Comparison of ENCODE assay signal across 8 mouse cellular contexts in the genomic region with DNA sequence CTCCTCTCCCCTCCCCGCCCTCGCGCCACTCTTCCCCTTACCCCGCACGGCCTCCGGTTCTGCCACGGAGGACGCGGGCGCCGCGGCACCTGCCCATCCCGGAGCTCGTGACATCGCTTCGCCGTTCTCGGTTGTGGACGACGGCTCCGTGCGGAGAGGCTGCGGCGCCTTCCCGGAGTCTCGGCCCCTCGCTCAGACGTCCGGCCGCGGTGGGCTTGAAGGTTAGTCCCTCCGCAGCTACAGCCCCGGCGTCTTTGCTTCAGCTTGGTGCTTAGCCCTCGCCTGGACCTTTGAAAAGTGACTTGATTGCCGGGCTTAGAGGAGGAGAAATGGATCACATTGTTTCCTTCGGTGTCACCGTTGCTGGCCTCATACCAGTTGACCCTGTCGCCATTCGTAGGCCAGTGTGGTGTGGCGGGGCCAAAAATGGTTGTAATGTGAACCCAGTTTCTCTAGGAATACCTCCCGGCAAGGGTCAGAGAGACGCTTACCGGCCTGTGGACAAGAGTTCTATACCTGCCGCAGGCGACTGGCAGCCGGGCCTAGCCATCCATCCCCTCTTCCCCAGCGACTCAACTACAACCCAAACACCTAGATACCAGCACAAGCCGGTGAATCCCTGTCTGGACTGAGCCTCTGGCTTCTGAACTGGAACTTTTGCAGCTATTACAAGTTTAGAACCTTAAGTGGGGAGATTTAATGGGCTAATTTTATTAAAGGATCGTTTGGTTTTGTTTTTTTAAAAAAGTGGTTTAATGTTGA. TPM values are rescaled to one million over a fixed set of nuclear protein-coding genes. Genes with fewer than 3 reads are reported as not detected.
DNase-seq lines count a peak whose midpoint lies in the region; ATAC-seq and TF ChIP-seq lines count a peak whose summit lies in the region.

No protein-coding gene starts in this region.

- TF ChIP-seq CTCF in E14TG2a.4 (conservative IDR thresholded peaks at IDR 0.05; ENCODE audit: low read length), result no peak

- H3K27me3 ChIP-seq in E14TG2a.4 (ENCODE audit: insufficient read depth, low read length), result no peaks in the 10 kb centered on the region
- H3K27me3 ChIP-seq in heart, embryonic 16.5 days (ENCODE audit: control insufficient read depth, insufficient read depth, low read length), result no peaks in the 10 kb centered on the region
- no peaks in the 10 kb centered on the region for H3K27me3 ChIP-seq in limb, embryonic 15.5 days

- peaks cover 54% of the 10 kb centered on the region for H3K4me1 ChIP-seq in E14TG2a.4 (replicated peaks; ENCODE audit: low read depth, low read length)
- H3K4me1 ChIP-seq in heart, embryonic 16.5 days (ENCODE audit: control insufficient read depth, insufficient read depth, low read length), result peaks cover 15% of the 10 kb centered on the region
- peaks cover 15% of the 10 kb centered on the region for H3K4me1 ChIP-seq in limb, embryonic 15.5 days

- under 1% methylated on average over 50 of the region's 50 CpGs for WGBS in heart, embryonic 16.5 days
- WGBS in limb, embryonic 15.5 days, result under 1% methylated on average over 50 of the region's 50 CpGs

- ATAC-seq in heart, embryonic 16.5 days (replicated peaks; ENCODE audit: extremely low read depth, insufficient read depth, low FRiP score), result peak; percentile 4
- ATAC-seq in limb, embryonic 15.5 days (ENCODE audit: insufficient number of reproducible peaks, low FRiP score, low TSS enrichment, low read depth), result peak; percentile 0; the same call in 1 of the 2 replicates

- peak overlapping the region; percentile 89 for H3K27ac ChIP-seq in heart, embryonic 16.5 days (ENCODE audit: low read length)
- H3K27ac ChIP-seq in limb, embryonic 15.5 days, result peak overlapping the region; percentile 97

- intact Hi-C loops in gastrocnemius, postnatal 14 days (cut with DNase I; ENCODE audit: low total_unique reads), result no loop called here

- H3K9ac ChIP-seq in heart, embryonic 16.5 days (ENCODE audit: low read length), result peak overlapping the region; percentile 97
- H3K9ac ChIP-seq in limb, embryonic 15.5 days, result peak overlapping the region; percentile 98

- H3K4me2 ChIP-seq in heart, embryonic 16.5 days (ENCODE audit: low read depth, low read length), result peak overlapping the region; percentile 64
- peak overlapping the region; percentile 73 for H3K4me2 ChIP-seq in limb, embryonic 15.5 days

- peak overlapping the region; percentile 98 for H3K4me3 ChIP-seq in E14TG2a.4 (replicated peaks; ENCODE audit: low read length)
- peak overlapping the region; percentile 93 for H3K4me3 ChIP-seq in heart, embryonic 16.5 days (ENCODE audit: low read length)
- peak overlapping the region; percentile 76 for H3K4me3 ChIP-seq in limb, embryonic 15.5 days

- no peaks in the 10 kb centered on the region for H3K9me3 ChIP-seq in E14TG2a.4 (ENCODE audit: low read length)
- H3K9me3 ChIP-seq in heart, embryonic 16.5 days (replicated peaks; ENCODE audit: control insufficient read depth, low read length), result no peaks in the 10 kb centered on the region
- H3K9me3 ChIP-seq in limb, embryonic 15.5 days, result no peaks in the 10 kb centered on the region

- peak; percentile 53 for DNase-seq in gastrocnemius, postnatal 14 days
- DNase-seq in gastrocnemius, postnatal 10 days, result no peak
- DNase-seq in embryo, embryonic 9.5 days (ENCODE audit: extremely low spot score), result peak; percentile 66
- peak; percentile 78 for DNase-seq in neural tube, embryonic 10.5 days (ENCODE audit: extremely low spot score, low spot score)
- DNase-seq in left cerebral cortex, adult 8-10 months (ENCODE audit: low spot score in 2 of 2), result no peak

- peaks cover 65% of the 10 kb centered on the region for H3K36me3 ChIP-seq in E14TG2a.4 (ENCODE audit: insufficient read depth, low read length)
- peaks cover 56% of the 10 kb centered on the region for H3K36me3 ChIP-seq in heart, embryonic 16.5 days (ENCODE audit: control insufficient read depth, insufficient read depth)
- H3K36me3 ChIP-seq in limb, embryonic 15.5 days, result peaks cover 53% of the 10 kb centered on the region

RNA-seq across cellular contexts. Expression of gene H2afx, which starts 1.0 kb away (rescaled TPM):
- 10 to 100 TPM; 21.7 to 24.8 TPM for total RNA-seq in gastrocnemius, postnatal 14 days (2021)
- total RNA-seq in gastrocnemius, postnatal 10 days (2021), result 10 to 100 TPM; 41.0 to 47.2 TPM
- polyA plus RNA-seq in heart, embryonic 16.5 days (2015; fragmentation: Nextera tagmentation; extraction: Ambion mirVana), result 179 and 186 TPM in 2 replicates
- 252 and 254 TPM in 2 replicates for polyA plus RNA-seq in limb, embryonic 15.5 days (2015; fragmentation: Nextera tagmentation; extraction: Ambion mirVana)
- 10 to 100 TPM; 45.6 to 48.7 (median 47.8) TPM for total RNA-seq in left cerebral cortex, adult 8-10 months (2022)

RNA-seq across cellular contexts. Expression of gene Hmbs, which starts 8.5 kb away (rescaled TPM):
- 10 to 100 TPM; 24.2 to 25.5 TPM for total RNA-seq in gastrocnemius, postnatal 14 days (2021)
- total RNA-seq in gastrocnemius, postnatal 10 days (2021), result 10 to 100 TPM; 29.2 to 31.0 TPM
- polyA plus RNA-seq in heart, embryonic 16.5 days (2015; fragmentation: Nextera tagmentation; extraction: Ambion mirVana), result 97.2 and 102 TPM in 2 replicates
- polyA plus RNA-seq in limb, embryonic 15.5 days (2015; fragmentation: Nextera tagmentation; extraction: Ambion mirVana), result 88.7 and 95.1 TPM in 2 replicates
- total RNA-seq in left cerebral cortex, adult 8-10 months (2022), result 10 to 100 TPM; 19.4 to 21.5 (median 20.4) TPM

RNA-seq across cellular contexts. Expression of gene Dpagt1, which starts 9.7 kb away (rescaled TPM):
- total RNA-seq in gastrocnemius, postnatal 14 days (2021), result 10 to 100 TPM; 12.5 to 14.0 TPM
- 10 to 100 TPM; 11.7 to 17.0 TPM for total RNA-seq in gastrocnemius, postnatal 10 days (2021)
- 28.5 and 33.7 TPM in 2 replicates for polyA plus RNA-seq in heart, embryonic 16.5 days (2015; fragmentation: Nextera tagmentation; extraction: Ambion mirVana)
- 37.7 and 38.0 TPM in 2 replicates for polyA plus RNA-seq in limb, embryonic 15.5 days (2015; fragmentation: Nextera tagmentation; extraction: Ambion mirVana)
- 10 to 100 TPM; 15.2 to 16.9 (median 16.5) TPM for total RNA-seq in left cerebral cortex, adult 8-10 months (2022)

RNA-seq across cellular contexts. Expression of gene C2cd2l, which starts 15.4 kb away (rescaled TPM):
- total RNA-seq in gastrocnemius, postnatal 14 days (2021), result 10 to 100 TPM; 12.1 to 13.7 TPM
- 10 to 100 TPM in 1 of 2 experiments, 1 to 10 TPM in 1; 7.5 to 15.7 TPM for total RNA-seq in gastrocnemius, postnatal 10 days (2021)
- polyA plus RNA-seq in heart, embryonic 16.5 days (2015; fragmentation: Nextera tagmentation; extraction: Ambion mirVana), result 8.2 and 8.6 TPM in 2 replicates
- 6.9 and 7.1 TPM in 2 replicates for polyA plus RNA-seq in limb, embryonic 15.5 days (2015; fragmentation: Nextera tagmentation; extraction: Ambion mirVana)
- 100 to 1,000 TPM; 201 to 282 (median 245) TPM for total RNA-seq in left cerebral cortex, adult 8-10 months (2022)

RNA-seq across cellular contexts. Expression of gene Vps11, which starts 26.0 kb away (rescaled TPM):
- total RNA-seq in gastrocnemius, postnatal 14 days (2021), result 10 to 100 TPM; 15.6 to 16.9 TPM
- total RNA-seq in gastrocnemius, postnatal 10 days (2021), result 10 to 100 TPM; 18.2 to 20.2 TPM
- polyA plus RNA-seq in heart, embryonic 16.5 days (2015; fragmentation: Nextera tagmentation; extraction: Ambion mirVana), result 20.9 and 23.1 TPM in 2 replicates
- polyA plus RNA-seq in limb, embryonic 15.5 days (2015; fragmentation: Nextera tagmentation; extraction: Ambion mirVana), result 29.6 and 30.7 TPM in 2 replicates
- total RNA-seq in left cerebral cortex, adult 8-10 months (2022), result 10 to 100 TPM; 61.9 to 66.7 (median 63.5) TPM

Comparison
In these comparisons a context has a peak if more than half of its experiments do, and no peak if none do; other contexts are left out.
1. DNase-seq: peak in gastrocnemius, postnatal 14 days (single experiment), embryo, embryonic 9.5 days (single experiment) and neural tube, embryonic 10.5 days (single experiment); none in gastrocnemius, postnatal 10 days (single experiment) and left cerebral cortex, adult 8-10 months (0 of 2).
2. Peak in every context shown above with its lines, with median percentiles within 50 percentile points of each other: H3K4me3 ChIP-seq.